Mouse (Mus musculus): ENCODE measurements around the gene Gm45140. TPM values are rescaled to one million over a fixed set of nuclear protein-coding genes. Genes with fewer than 3 reads are reported as not detected.
A peak's percentile ranks its signal among the peaks of the same experiment; 100 is the strongest.

Gm45140 gene
- total and polyA plus RNA-seq, 3 experiments, result 9.9 to 26.2 TPM; not detected in 1

GRCm38 (mm10) chr6:87810713-87811669 is 24.6 kb downstream of the Gm45140 start:
- Histone ChIP-seq H3K36me3 (ENCODE audit: control insufficient read depth in 1 of 2, insufficient read depth in 2 of 2, low read length in 2 of 2) (peaks cover 2 to 23% of the 10 kb centered on the region in 2 experiments), H3K9ac (ENCODE audit: control insufficient read depth, low read depth, low read length, poor library complexity, severe bottlenecking) (peak overlapping the region; percentile 85), H3K9me3 (replicated peaks; ENCODE audit: insufficient read depth, low read length) (no peaks in the 10 kb centered on the region), H3K4me3 (ENCODE audit: control insufficient read depth in 1 of 2, insufficient read depth in 1 of 2, low read depth in 2 of 2, low read length in 2 of 2) (peak overlapping the region; percentile 89 to 99), H3K79me2 (ENCODE audit: control insufficient read depth, insufficient read depth, low read length, poor library complexity) (peaks cover 8% of the 10 kb centered on the region), H3K4me1 (ENCODE audit: control insufficient read depth in 1 of 2, insufficient read depth in 2 of 2, low read length in 2 of 2) (peaks cover 9 to 18% of the 10 kb centered on the region in 2 experiments; a peak in 2 of 4 replicates), H3K27me3 (ENCODE audit: control insufficient read depth in 1 of 2, insufficient read depth in 2 of 2, low read length in 2 of 2) (no peaks in the 10 kb centered on the region), H3K27ac (ENCODE audit: control insufficient read depth, low read depth, low read length) (peak overlapping the region; percentile 61)
- DNase-seq (ENCODE audit: low read depth, low spot score), result peak; percentile 66
- TF ChIP-seq EP300 (IDR thresholded peaks at IDR 0.05; ENCODE audit: low read depth in 1 of 2, low read length in 2 of 2) (peak in 1 of 2 experiments; percentile 38; a peak in 1 of 4 replicates), TCF12 (IDR thresholded peaks at IDR 0.05; ENCODE audit: low read depth, low read length) (no peak), USF2 (IDR thresholded peaks at IDR 0.05; ENCODE audit: borderline replicate concordance in 1 of 2, insufficient read depth in 1 of 2, low read depth in 1 of 2, low read length in 2 of 2) (no peak), ZC3H11A (IDR thresholded peaks at IDR 0.05; ENCODE audit: low read depth, low read length) (no peak), MYB (IDR thresholded peaks at IDR 0.05; ENCODE audit: low read depth, low read length) (no peak), TAL1 (IDR thresholded peaks at IDR 0.05; ENCODE audit: low read length) (no peak), SIN3A (IDR thresholded peaks at IDR 0.05; ENCODE audit: low read length) (peak; percentile 43; the same call in 1 of the 2 replicates), NELFE (IDR thresholded peaks at IDR 0.05; ENCODE audit: low read depth, low read length) (no peak), RAD21 (IDR thresholded peaks at IDR 0.05; ENCODE audit: low read depth, low read length) (no peak), ZKSCAN1 (IDR thresholded peaks at IDR 0.05; ENCODE audit: low read depth, low read length) (no peak), JUND (IDR thresholded peaks at IDR 0.05; ENCODE audit: low read depth, low read length) (no peak), RCOR1 (IDR thresholded peaks at IDR 0.05; ENCODE audit: low read depth, low read length) (0 out of 2 replicates have a peak, but pooled peaks have one; percentile 25), ELF1 (IDR thresholded peaks at IDR 0.05; ENCODE audit: low read depth, low read length) (peak; percentile 48; the same call in 1 of the 2 replicates), ZNF384 (IDR thresholded peaks at IDR 0.05; ENCODE audit: low read depth, low read length) (no peak), SMC3 (IDR thresholded peaks at IDR 0.05; ENCODE audit: low read depth, low read length) (no peak), USF1 (IDR thresholded peaks at IDR 0.05; ENCODE audit: low read depth, low read length) (0 out of 2 replicates have a peak, but pooled peaks have one; percentile 11), TBP (IDR thresholded peaks at IDR 0.05; ENCODE audit: low read depth, low read length) (0 out of 2 replicates have a peak, but pooled peaks have one; percentile 15), MXI1 (IDR thresholded peaks at IDR 0.05; ENCODE audit: low read depth, low read length) (peak; percentile 20; the same call in 1 of the 2 replicates), ETS1 (IDR thresholded peaks at IDR 0.05; ENCODE audit: low read depth, low read length) (peak; percentile 16; the same call in 1 of the 2 replicates), CHD1 (IDR thresholded peaks at IDR 0.05; ENCODE audit: low read depth, low read length) (no peak), MAX (IDR thresholded peaks at IDR 0.05; ENCODE audit: low read length) (peak; percentile 44; the same call in 1 of the 2 replicates)
